Mouse (Mus musculus) small intestine, adult 2 months (tissue): ENCODE data around the gene Pou2f2.

Source experiments
- CTCF ChIP-seq: fragments of 200-500 bp; IDR thresholded peaks from 2 replicates; pipeline ENCODE4 v1.5.1; 2012; ENCODE audit warnings: low read depth, mild to moderate bottlenecking, control low read depth, inconsistent platforms, low read length, moderate library complexity, mixed read lengths; ENCODE audit not compliant: insufficient replicate concordance, insufficient read length; ENCODE audit errors: extremely low read depth
- POLR2A ChIP-seq: fragments of 200-500 bp; IDR thresholded peaks from 2 replicates; pipeline ENCODE4 v1.6.1; 2012; ENCODE audit warnings: low read depth, mild to moderate bottlenecking, control low read depth, inconsistent platforms, low read length, moderate library complexity

GRCm38 (mm10) chr7:25125716-25126281 is 53.7 kb downstream of the Pou2f2 start:
- no peak for TF ChIP-seq CTCF
- no peak for TF ChIP-seq POLR2A
